Mouse (Mus musculus) limb, embryonic 10.5 days (tissue): Measurements from ENCODE around the gene Mlkl. TPM values are rescaled to one million over a fixed set of nuclear protein-coding genes. Genes with fewer than 3 reads are reported as not detected.
"Not testable (repeated sequence)": the region's sequence is repeated elsewhere in the genome, so short reads cannot be mapped to it uniquely, and the experiment has no call there.

Experiments
- DNase-seq: peaks from one replicate; pipeline ENCODE4 v3.0.0-alpha.2; 2017; ENCODE audit warnings: low spot score
- H3K27ac ChIP-seq: fragments of 300-500 bp; sonication (generic); 2 replicates; pipeline ENCODE4 v1.5.1; 2016; ENCODE audit warnings: mild to moderate bottlenecking
- H3K27me3 ChIP-seq: fragments of 300-500 bp; sonication (generic); 2 replicates; pipeline ENCODE4 v1.6.1; 2016; ENCODE audit warnings: low read depth, mild to moderate bottlenecking; ENCODE audit not compliant: poor library complexity, severe bottlenecking
- H3K36me3 ChIP-seq: fragments of 300-500 bp; sonication (generic); 2 replicates; pipeline ENCODE4 v1.6.1; 2016; ENCODE audit warnings: mild to moderate bottlenecking, moderate library complexity
- H3K4me1 ChIP-seq: fragments of 300-500 bp; sonication (generic); 2 replicates; pipeline ENCODE4 v1.6.1; 2016
- H3K4me3 ChIP-seq: fragments of 300-500 bp; sonication (generic); 2 replicates; pipeline ENCODE4 v1.5.1; 2016; ENCODE audit warnings: mild to moderate bottlenecking, moderate library complexity
- H3K9me3 ChIP-seq: fragments of 300-500 bp; sonication (generic); replicated peaks from 2 replicates; pipeline ENCODE4 v1.6.1; 2016; ENCODE audit warnings: mild to moderate bottlenecking
- WGBS: fragments of 180-500 bp; shearing (Covaris S2); methylation state at CpG from one replicate; pipeline ENCODE4 v1.1.7; 2016; 5-methylcytosine and 5-hydroxymethylcytosine counted together
- polyA plus RNA-seq: library from polyadenylated mRNA; unstranded; fragments of >200 nt; fragmentation: Nextera tagmentation; extraction: Ambion mirVana; gene quantifications from 2 replicates; pipeline ENCODE4 v1.2.1, GENCODE M21; 2016

The Mlkl gene
- polyA plus RNA-seq, 1 experiment from 2014 or later = 0.70 TPM

- Histone ChIP-seq H3K9me3 (no peaks in the 10 kb centered on the region), H3K27ac (no peak overlapping the region), H3K4me1 (peaks cover 3% of the 10 kb centered on the region; the same call in 1 of the 2 replicates), H3K4me3 (no peak overlapping the region), H3K27me3 (no peaks in the 10 kb centered on the region), H3K36me3 (no peaks in the 10 kb centered on the region)
- 93% methylated on average over 3 of the region's 3 CpGs for WGBS
- no peak for DNase-seq
Measured at GRCm38 (mm10) chr8:111304359-111304758, 33.6 kb downstream of the Mlkl start.

GRCm38 (mm10) chr8:111303076-111303803, 34.7 kb downstream of the Mlkl start:
- not testable (repeated sequence) for H3K4me3 ChIP-seq, H3K27me3 ChIP-seq, H3K9me3 ChIP-seq, DNase-seq, H3K36me3 ChIP-seq, H3K27ac ChIP-seq
- WGBS = 87% methylated on average over 5 of the region's 5 CpGs
- peaks cover 14% of the 10 kb centered on the region for H3K4me1 ChIP-seq

GRCm38 (mm10) chr8:111300597-111301546, 37.1 kb downstream of the Mlkl start:
- H3K9me3 ChIP-seq = no peaks in the 10 kb centered on the region
- WGBS = 65% methylated on average over 11 of the region's 11 CpGs
- peak overlapping the region; percentile 88 for H3K4me3 ChIP-seq
- no peaks in the 10 kb centered on the region for H3K27me3 ChIP-seq
- no peak for DNase-seq
- H3K4me1 ChIP-seq = peaks cover 18% of the 10 kb centered on the region
- peak overlapping the region; percentile 98 for H3K27ac ChIP-seq
- H3K36me3 ChIP-seq = peaks cover 17% of the 10 kb centered on the region

DNA sequence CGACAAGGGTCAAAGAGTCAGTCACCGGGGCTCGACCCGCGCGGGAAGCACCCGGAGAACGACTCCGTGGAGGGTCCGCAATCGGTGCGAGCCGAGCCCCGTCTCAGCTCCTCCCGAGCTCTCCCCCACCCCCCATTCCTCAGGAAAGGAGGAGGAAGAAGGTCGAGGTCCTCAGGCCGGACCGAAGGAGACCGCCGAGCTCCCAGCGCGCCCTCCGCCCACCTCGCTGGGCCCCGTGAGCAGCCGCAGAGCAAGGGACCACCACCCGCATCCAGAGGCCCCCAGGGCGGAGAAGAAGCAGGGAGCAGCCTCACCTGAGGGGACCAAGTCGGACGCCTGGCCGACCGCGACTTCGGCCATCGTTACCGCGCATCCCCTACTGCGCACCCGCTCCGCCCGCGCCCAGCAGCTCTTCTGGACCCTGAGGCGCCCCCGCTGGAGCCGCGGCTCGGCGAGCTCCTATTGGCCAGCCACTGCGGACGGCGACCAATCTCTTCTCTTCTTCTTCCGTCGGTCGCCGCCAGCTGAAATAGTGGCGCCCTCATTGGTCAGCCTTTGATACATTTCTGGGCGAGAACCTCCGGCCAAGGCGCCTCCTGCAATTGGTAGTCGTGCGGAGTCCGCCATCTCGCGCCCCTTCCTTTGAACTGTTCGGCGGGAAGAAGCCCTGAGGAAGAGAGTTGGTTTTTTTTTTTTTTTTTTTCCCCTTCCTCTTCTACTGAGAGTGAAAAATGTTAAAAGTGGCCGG, 38.0 kb downstream of the Mlkl start, which contains the start of gene Rfwd3:
Rfwd3 (minus strand) TSS at position 402 of the 748 bp plus-strand sequence.
- under 1% methylated on average over 67 of the region's 67 CpGs for WGBS

GRCm38 (mm10) chr8:111299363-111299820, 38.6 kb downstream of the Mlkl start:
- H3K27me3 ChIP-seq = no peaks in the 10 kb centered on the region

More for the DNA sequence above, 38.0 kb downstream of the Mlkl start, which contains the start of gene Rfwd3:
- peaks cover 25% of the 10 kb centered on the region for H3K36me3 ChIP-seq
- peak; percentile 95 for DNase-seq
- no peaks in the 10 kb centered on the region for H3K9me3 ChIP-seq
- H3K4me1 ChIP-seq = peaks cover 17% of the 10 kb centered on the region
- no peaks in the 10 kb centered on the region for H3K27me3 ChIP-seq
- peak within 1 kb of the TSS; percentile 98 for H3K27ac ChIP-seq
- H3K4me3 ChIP-seq = peak within 1 kb of the TSS; percentile 88

DNA sequence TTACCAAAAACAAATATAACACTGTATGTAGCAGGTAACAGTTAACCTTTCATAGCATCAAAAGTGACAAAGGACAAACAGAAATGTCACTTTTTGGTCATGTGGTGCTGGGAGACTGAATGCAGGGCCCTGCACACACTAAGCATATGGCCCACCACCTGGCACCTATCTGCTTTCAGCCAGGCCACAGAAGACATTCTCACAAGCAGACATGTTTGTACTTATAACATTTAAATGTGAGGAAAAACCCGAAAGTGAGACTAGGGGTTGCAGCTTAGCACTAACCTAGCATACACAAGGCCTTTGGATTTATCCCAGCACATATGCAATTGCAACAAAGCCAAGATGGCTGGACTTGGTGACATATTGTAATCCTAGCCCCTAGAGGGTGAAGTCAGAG, 40.0 kb downstream of the Mlkl start:
- H3K27ac ChIP-seq = no peak overlapping the region
- no peak for DNase-seq
- H3K9me3 ChIP-seq = no peaks in the 10 kb centered on the region
- peaks cover 43% of the 10 kb centered on the region for H3K36me3 ChIP-seq
- 90% methylated on average over 1 of the region's 1 CpGs for WGBS
- H3K4me1 ChIP-seq = peaks cover 14% of the 10 kb centered on the region
- H3K27me3 ChIP-seq = no peaks in the 10 kb centered on the region
- H3K4me3 ChIP-seq = peak overlapping the region; percentile 88; the same call in 1 of the 2 replicates

More at GRCm38 (mm10) chr8:111299363-111299820, 38.6 kb downstream of the Mlkl start:
- peak; percentile 73 for DNase-seq
- Histone ChIP-seq H3K4me3 (peak overlapping the region; percentile 88), H3K27ac (peak overlapping the region; percentile 98), H3K36me3 (peaks cover 29% of the 10 kb centered on the region), H3K4me1 (peaks cover 14% of the 10 kb centered on the region), H3K9me3 (no peaks in the 10 kb centered on the region)
- 0% methylated on average over 28 of the region's 28 CpGs for WGBS

DNA sequence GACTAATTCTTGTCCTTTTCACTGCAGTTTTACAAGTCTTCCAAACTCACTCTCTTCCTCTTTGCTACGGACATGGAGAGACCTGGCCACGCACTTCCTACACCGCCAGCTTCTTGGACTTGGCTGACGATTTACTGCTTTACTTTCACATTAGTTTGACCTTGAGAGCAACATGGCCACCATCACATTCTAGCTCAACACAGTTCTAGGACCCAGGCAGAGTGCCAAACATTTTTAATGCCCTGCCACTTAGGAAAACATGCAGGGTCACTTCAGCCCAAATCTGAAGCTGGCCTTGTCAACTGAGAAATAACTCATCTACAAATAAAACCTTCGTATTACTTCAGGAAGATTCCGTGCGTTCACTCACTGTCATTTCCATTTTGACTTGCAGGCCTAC, 46.2 kb downstream of the Mlkl start:
- Histone ChIP-seq H3K27ac (no peak overlapping the region), H3K36me3 (peaks cover 97% of the 10 kb centered on the region), H3K4me3 (no peak overlapping the region), H3K4me1 (no peaks in the 10 kb centered on the region), H3K27me3 (no peaks in the 10 kb centered on the region), H3K9me3 (no peaks in the 10 kb centered on the region)
- DNase-seq = no peak
- 94% methylated on average over 7 of the region's 7 CpGs for WGBS

DNA sequence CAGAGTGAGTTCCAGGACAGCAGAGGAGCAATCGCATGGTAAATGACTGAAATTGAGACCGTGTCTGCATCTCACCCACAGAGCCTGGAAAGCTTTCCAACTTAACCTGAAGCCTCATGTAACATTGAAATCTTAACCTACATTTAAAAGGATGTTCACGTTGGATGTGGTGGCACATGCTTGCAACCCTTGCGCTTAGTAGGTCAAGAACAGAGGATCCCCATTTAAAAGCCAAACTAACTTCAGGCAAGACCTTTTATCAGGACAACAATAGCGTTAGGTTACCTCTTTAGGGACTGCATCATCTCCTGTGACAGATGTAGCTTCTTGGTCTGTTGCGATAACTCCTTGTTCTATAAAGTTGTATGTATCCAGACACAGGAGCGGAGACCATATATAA, 47.4 kb downstream of the Mlkl start:
- H3K27ac ChIP-seq = no peak overlapping the region
- H3K4me1 ChIP-seq = no peaks in the 10 kb centered on the region
- H3K36me3 ChIP-seq = peaks cover 99% of the 10 kb centered on the region
- no peak for DNase-seq
- H3K27me3 ChIP-seq = no peaks in the 10 kb centered on the region
- H3K4me3 ChIP-seq = no peak overlapping the region
- no peaks in the 10 kb centered on the region for H3K9me3 ChIP-seq
- 98% methylated on average over 7 of the region's 7 CpGs for WGBS

GRCm38 (mm10) chr8:111285603-111286002, 52.4 kb downstream of the Mlkl start:
- DNase-seq = no peak
- Histone ChIP-seq H3K27ac (no peak overlapping the region), H3K4me1 (no peaks in the 10 kb centered on the region), H3K27me3 (no peaks in the 10 kb centered on the region), H3K9me3 (no peaks in the 10 kb centered on the region), H3K36me3 (peaks cover 99% of the 10 kb centered on the region), H3K4me3 (no peak overlapping the region)
- 84% methylated on average over 4 of the region's 4 CpGs for WGBS

GRCm38 (mm10) chr8:111282093-111282492, 55.9 kb downstream of the Mlkl start:
- Histone ChIP-seq H3K4me3 (no peak overlapping the region), H3K36me3 (peaks cover 99% of the 10 kb centered on the region), H3K9me3 (no peaks in the 10 kb centered on the region), H3K4me1 (no peaks in the 10 kb centered on the region), H3K27ac (no peak overlapping the region), H3K27me3 (no peaks in the 10 kb centered on the region)
- no peak for DNase-seq
- WGBS = 90% methylated on average over 3 of the region's 3 CpGs

GRCm38 (mm10) chr8:111268277-111268676, 69.7 kb downstream of the Mlkl start:
- H3K9me3 ChIP-seq = no peaks in the 10 kb centered on the region
- DNase-seq = no peak
- H3K27me3 ChIP-seq = no peaks in the 10 kb centered on the region
- no peak overlapping the region for H3K27ac ChIP-seq
- WGBS = 68% methylated on average over 2 of the region's 2 CpGs
- H3K4me1 ChIP-seq = no peaks in the 10 kb centered on the region
- peaks cover 35% of the 10 kb centered on the region for H3K36me3 ChIP-seq
- H3K4me3 ChIP-seq = no peak overlapping the region

GRCm38 (mm10) chr8:111266161-111266560, 71.8 kb downstream of the Mlkl start:
- H3K9me3 ChIP-seq, H3K27ac ChIP-seq, H3K27me3 ChIP-seq, DNase-seq, H3K4me3 ChIP-seq, H3K4me1 ChIP-seq: not testable (repeated sequence)
- WGBS = 79% methylated on average over 7 of the region's 7 CpGs
- H3K36me3 ChIP-seq = peaks cover 18% of the 10 kb centered on the region
